Mouse (Mus musculus) liver, embryonic 16.5 days (tissue): ENCODE data around the gene S100a11. TPM values are rescaled to one million over a fixed set of nuclear protein-coding genes. Genes with fewer than 3 reads are reported as not detected.

ENCODE experiments used
- ATAC-seq: fragments of 200-750 bp; cut with Nextera tagmentation; 2 replicates; pipeline ENCODE4 v1.8.0; 2017; ENCODE audit warnings: low read depth, mild to moderate bottlenecking, moderate number of reproducible peaks, moderate library complexity
- H3K27ac ChIP-seq: fragments of 300-500 bp; sonication (generic); 2 replicates; pipeline ENCODE4 v1.5.1; 2014; ENCODE audit warnings: mild to moderate bottlenecking, low read length
- H3K27me3 ChIP-seq: fragments of 300-500 bp; sonication (generic); 2 replicates; pipeline ENCODE4 v1.6.1; 2014; ENCODE audit warnings: low read depth, low read length, mixed read lengths; ENCODE audit not compliant: control insufficient read depth, insufficient read depth
- H3K36me3 ChIP-seq: fragments of 300-500 bp; sonication (generic); 2 replicates; pipeline ENCODE4 v1.6.1; 2014; ENCODE audit warnings: mild to moderate bottlenecking; ENCODE audit not compliant: control insufficient read depth, insufficient read depth
- H3K4me1 ChIP-seq: fragments of 300-500 bp; sonication (generic); 2 replicates; pipeline ENCODE4 v1.6.1; 2014; ENCODE audit warnings: low read depth, low read length, mixed read lengths; ENCODE audit not compliant: control insufficient read depth
- H3K4me2 ChIP-seq: fragments of 300-500 bp; sonication (generic); 2 replicates; pipeline ENCODE4 v1.6.1; 2014; ENCODE audit warnings: low read depth, low read length, mixed read lengths
- H3K4me3 ChIP-seq: fragments of 300-500 bp; sonication (generic); 2 replicates; pipeline ENCODE4 v1.5.1; 2014; ENCODE audit warnings: low read depth, mild to moderate bottlenecking, low read length
- H3K9ac ChIP-seq: fragments of 300-500 bp; sonication (generic); 2 replicates; pipeline ENCODE4 v1.6.1; 2014; ENCODE audit warnings: low read depth, low read length
- H3K9me3 ChIP-seq: fragments of 300-500 bp; sonication (generic); replicated peaks from 2 replicates; pipeline ENCODE4 v1.6.1; 2016; ENCODE audit warnings: low read length; ENCODE audit not compliant: control insufficient read depth
- WGBS: fragments of 180-500 bp; shearing (Covaris S2); extraction: QIAGEN DNeasy Blood & Tissue Kit; methylation state at CpG from one replicate; pipeline ENCODE4 v1.1.7; 2014; ENCODE audit not compliant: insufficient replicate concordance; 5-methylcytosine and 5-hydroxymethylcytosine counted together
- polyA plus RNA-seq: library from polyadenylated mRNA; unstranded; fragments of >200 nt; fragmentation: Nextera tagmentation; extraction: Ambion mirVana; gene quantifications from 2 replicates; pipeline ENCODE4 v1.2.1, GENCODE M21; 2015

S100a11 gene
- polyA plus RNA-seq, 1 experiment from 2014 or later: 219 TPM

DNA sequence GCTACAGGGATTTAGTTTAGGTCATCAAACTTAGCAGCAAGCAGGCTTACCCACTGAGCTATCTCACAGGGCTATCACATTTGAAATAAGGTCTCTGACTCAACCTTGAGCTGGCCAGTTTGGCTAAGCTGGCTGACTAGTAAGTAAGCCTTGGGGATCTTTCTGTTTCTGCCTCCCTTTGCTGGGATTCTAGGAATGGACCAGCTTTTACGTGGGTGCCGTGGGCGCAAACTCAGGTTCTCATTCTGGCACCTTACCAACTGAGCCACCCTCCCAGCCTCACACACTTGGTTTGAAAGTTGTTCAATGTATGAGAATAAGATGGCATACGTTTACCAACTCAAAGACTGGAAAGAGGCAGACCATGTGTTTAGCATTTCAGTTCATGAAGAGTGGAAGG, 42.9 kb downstream of the S100a11 start:
- Histone ChIP-seq H3K9me3 (no peaks in the 10 kb centered on the region), H3K4me3 (no peak overlapping the region), H3K36me3 (no peaks in the 10 kb centered on the region), H3K4me1 (no peaks in the 10 kb centered on the region), H3K9ac (no peak overlapping the region), H3K4me2 (no peak overlapping the region), H3K27ac (no peak overlapping the region), H3K27me3 (no peaks in the 10 kb centered on the region)
- ATAC-seq: no peak
- WGBS: 81% methylated on average over 4 of the region's 4 CpGs

DNA sequence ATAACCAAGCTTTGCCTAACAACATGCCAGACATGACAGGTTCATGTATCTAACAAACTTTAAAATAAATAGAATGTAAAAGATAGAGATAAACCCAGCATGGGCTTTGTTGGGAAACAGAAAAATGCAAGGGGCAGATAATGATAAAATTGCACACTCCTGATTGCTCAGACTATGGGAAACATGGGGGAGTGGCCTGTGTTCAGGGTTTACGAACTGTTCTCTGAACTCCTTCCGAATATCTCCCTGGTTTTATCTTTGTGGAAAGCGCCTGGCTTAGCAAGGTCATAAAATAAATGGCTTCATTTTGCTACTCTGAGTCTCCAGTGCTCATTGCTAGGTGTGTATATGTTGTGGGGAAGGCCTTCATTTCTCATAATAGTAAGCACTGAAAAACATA, 46.6 kb downstream of the S100a11 start:
- Histone ChIP-seq H3K4me2 (no peak overlapping the region), H3K9ac (no peak overlapping the region), H3K4me1 (no peaks in the 10 kb centered on the region), H3K27me3 (no peaks in the 10 kb centered on the region), H3K9me3 (no peaks in the 10 kb centered on the region), H3K4me3 (no peak overlapping the region), H3K36me3 (no peaks in the 10 kb centered on the region), H3K27ac (no peak overlapping the region)
- 44% methylated on average over 3 of the region's 3 CpGs for WGBS
- no peak for ATAC-seq

DNA sequence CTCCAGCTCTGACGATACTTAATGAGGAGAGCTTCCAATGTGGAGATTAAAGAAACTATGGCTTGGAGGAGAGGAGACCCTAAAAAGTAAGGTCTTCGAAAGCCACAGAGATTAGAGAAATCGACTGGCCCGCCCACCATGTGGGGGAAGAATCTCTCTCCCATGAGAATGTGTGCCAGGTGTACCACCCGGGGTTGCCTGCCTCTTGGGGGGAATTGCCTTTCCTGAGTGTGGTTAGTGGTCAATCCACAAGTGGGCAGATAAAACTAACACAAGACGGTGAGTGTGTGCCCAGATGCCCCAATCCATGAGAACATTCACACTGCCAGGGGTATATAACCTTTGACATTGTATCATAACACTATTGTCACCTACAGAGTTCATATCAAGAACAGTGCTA, 47.4 kb downstream of the S100a11 start:
- Histone ChIP-seq H3K4me1 (no peaks in the 10 kb centered on the region), H3K27ac (no peak overlapping the region), H3K4me3 (no peak overlapping the region), H3K9ac (no peak overlapping the region), H3K27me3 (no peaks in the 10 kb centered on the region), H3K9me3 (no peaks in the 10 kb centered on the region), H3K36me3 (no peaks in the 10 kb centered on the region), H3K4me2 (no peak overlapping the region)
- ATAC-seq: no peak
- 62% methylated on average over 6 of the region's 6 CpGs for WGBS

DNA sequence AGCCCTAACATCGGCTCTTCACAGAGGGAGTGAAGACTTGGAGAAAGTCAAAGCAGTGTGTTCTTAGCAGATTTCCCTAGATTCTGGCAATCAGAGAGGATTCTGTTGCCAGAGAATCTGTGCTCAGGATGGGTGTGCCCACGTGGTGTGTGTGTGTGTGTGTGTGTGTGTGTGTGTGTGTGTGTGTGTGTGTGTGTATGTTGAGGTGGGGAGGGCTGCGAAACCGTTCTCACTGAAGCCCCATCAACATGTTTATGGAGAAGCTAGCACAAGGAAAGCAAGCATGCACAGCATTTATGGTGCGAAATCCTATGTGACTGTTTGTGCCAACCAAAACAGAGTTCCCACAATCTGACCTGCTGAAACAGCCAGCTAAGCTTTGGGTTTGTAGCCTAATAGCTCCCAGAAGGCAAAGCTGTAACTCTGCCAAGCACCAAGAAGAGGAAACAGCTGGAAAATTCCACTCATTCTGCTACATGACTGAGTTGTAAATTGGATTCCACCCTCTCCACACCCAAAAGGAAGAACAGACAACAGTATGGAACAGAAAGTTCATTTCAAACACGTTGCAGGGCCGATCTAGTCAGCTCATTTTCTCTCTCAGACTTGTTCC, 48.2 kb downstream of the S100a11 start:
- Histone ChIP-seq H3K9me3 (no peaks in the 10 kb centered on the region), H3K4me2 (no peak overlapping the region), H3K36me3 (no peaks in the 10 kb centered on the region), H3K27ac (no peak overlapping the region), H3K4me3 (no peak overlapping the region), H3K9ac (no peak overlapping the region), H3K4me1 (no peaks in the 10 kb centered on the region), H3K27me3 (no peaks in the 10 kb centered on the region)
- no peak for ATAC-seq
- 52% methylated on average over 7 of the region's 7 CpGs for WGBS

DNA sequence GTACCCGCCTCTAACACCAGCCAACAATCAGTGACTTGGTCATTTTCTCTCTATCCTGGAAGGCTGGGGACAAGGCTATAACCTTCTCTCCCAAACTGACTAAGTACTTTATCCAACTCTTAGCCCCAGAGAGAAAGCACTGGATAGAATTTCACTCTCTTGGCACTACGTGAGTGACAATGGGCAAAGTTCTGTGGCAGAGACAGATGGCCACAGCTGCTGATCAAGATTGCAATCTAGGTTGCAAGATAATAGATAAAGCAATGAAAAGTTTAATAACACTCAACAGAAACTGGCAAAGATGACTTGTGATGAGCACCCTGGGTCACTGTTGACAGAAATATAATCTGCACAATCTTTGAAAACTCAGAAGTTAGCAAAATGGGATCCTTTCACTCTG, 48.8 kb downstream of the S100a11 start:
- H3K27ac ChIP-seq: no peak overlapping the region
- WGBS: 53% methylated on average over 2 of the region's 2 CpGs
- H3K36me3 ChIP-seq: no peaks in the 10 kb centered on the region
- no peak for ATAC-seq
- H3K4me3 ChIP-seq: no peak overlapping the region
- no peaks in the 10 kb centered on the region for H3K27me3 ChIP-seq
- no peak overlapping the region for H3K9ac ChIP-seq
- H3K9me3 ChIP-seq: no peaks in the 10 kb centered on the region
- no peak overlapping the region for H3K4me2 ChIP-seq
- H3K4me1 ChIP-seq: no peaks in the 10 kb centered on the region

DNA sequence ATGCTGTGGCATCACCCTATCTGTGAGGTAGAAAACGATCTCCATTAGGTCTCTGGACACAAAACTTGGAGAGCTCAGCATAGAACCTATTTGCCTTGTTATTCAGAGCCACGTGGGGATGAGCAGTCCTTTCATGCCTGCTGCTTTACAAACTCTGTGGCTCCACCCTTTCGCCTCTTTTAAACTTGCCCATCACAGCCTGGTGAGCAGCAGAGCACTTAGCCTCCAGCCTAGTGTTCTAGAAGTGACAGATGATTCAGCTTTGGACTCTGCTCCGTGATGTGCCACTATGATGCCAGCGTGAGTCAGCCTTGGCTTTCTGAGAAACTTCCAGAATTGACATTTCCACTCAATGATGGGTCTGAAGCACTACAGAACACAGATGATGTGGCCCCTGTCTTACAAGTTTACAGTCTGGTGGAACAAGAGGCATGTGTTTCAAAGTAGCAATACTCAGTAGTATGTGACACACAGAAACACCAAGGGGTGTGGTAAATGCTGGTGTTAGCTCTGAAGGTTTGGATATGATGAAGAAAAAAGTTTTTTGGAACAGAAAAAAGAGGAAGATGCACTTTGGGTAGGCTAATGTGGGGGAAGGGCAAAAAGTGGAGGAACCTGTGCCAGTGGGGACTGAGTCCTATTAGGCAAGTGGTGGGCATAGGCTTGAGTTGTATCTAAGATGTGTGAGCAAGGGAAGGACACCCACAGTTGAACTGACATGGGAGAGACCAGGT, 51.9 kb downstream of the S100a11 start:
- ATAC-seq: no peak
- Histone ChIP-seq H3K9ac (no peak overlapping the region), H3K27me3 (no peaks in the 10 kb centered on the region), H3K36me3 (no peaks in the 10 kb centered on the region), H3K4me1 (no peaks in the 10 kb centered on the region), H3K9me3 (no peaks in the 10 kb centered on the region), H3K4me2 (no peak overlapping the region), H3K4me3 (no peak overlapping the region), H3K27ac (no peak overlapping the region)
- WGBS: 43% methylated on average over 5 of the region's 5 CpGs

Other genes with a start within 250 kb of the S100a11 start
- not detected in 2 replicates for gene Flg, start 247.0 kb upstream of the S100a11 start, polyA plus RNA-seq
- 0.02 TPM in 1 of 2 replicates, not detected in the other for gene Hrnr, start 200.7 kb upstream of the S100a11 start, polyA plus RNA-seq
- gene Rptn, start 126.8 kb upstream of the S100a11 start, polyA plus RNA-seq: not detected in 2 replicates
- 0.05 TPM in 2 replicates for gene Tchh, start 78.2 kb upstream of the S100a11 start, polyA plus RNA-seq
- not detected in 2 replicates for gene Tchhl1, start 51.7 kb upstream of the S100a11 start, polyA plus RNA-seq
- 48.2 and 48.9 TPM in 2 replicates for gene S100a10, start 34.6 kb downstream of the S100a11 start, polyA plus RNA-seq
- gene Tdpoz2, start 132.2 kb downstream of the S100a11 start, polyA plus RNA-seq: not detected in 2 replicates
- not detected in 2 replicates for gene Tdpoz1, start 155.8 kb downstream of the S100a11 start, polyA plus RNA-seq
- not detected in 2 replicates for gene Gm37596, start 172.6 kb downstream of the S100a11 start, polyA plus RNA-seq